Mouse (Mus musculus): ENCODE results near the gene Zscan10.

The Zscan10 gene

GRCm38 (mm10) chr17:23600641-23601622 is at the start of gene Zscan10:
Gene Zscan10 (plus strand): TSS chr17:23600856.
- in situ Hi-C loops (cut with MboI), result loop anchor here (5.0 kb wide), 1 partner anchor 34 kb away; no protein-coding TSS in a partner anchor

- in situ Hi-C loops (cut with MboI), result loop anchor here (25.0 kb wide), 1 partner anchor 689 kb away; the partner anchor contains the start of gene Zfp945
Observed at GRCm38 (mm10) chr17:23550856-23551255, 49.8 kb upstream of the Zscan10 start.

- in situ Hi-C loops (cut with MboI), result loop anchor here (25.0 kb wide), 1 partner anchor 689 kb away; the partner anchor contains the start of gene Zfp945
Observed at GRCm38 (mm10) chr17:23551416-23551815, 49.2 kb upstream of the Zscan10 start.

GRCm38 (mm10) chr17:23551963-23552362 is 48.7 kb upstream of the Zscan10 start:
- in situ Hi-C loops (cut with MboI), result loop anchor here (25.0 kb wide), 1 partner anchor 690 kb away; the partner anchor contains the start of gene Zfp945

- in situ Hi-C loops (cut with MboI), result loop anchor here (25.0 kb wide), 1 partner anchor 691 kb away; the partner anchor contains the start of gene Zfp945
Observed at GRCm38 (mm10) chr17:23552896-23553633, 47.6 kb upstream of the Zscan10 start.

GRCm38 (mm10) chr17:23553634-23554120 is 47.0 kb upstream of the Zscan10 start:
- in situ Hi-C loops (cut with MboI), result loop anchor here (25.0 kb wide), 1 partner anchor 691 kb away; the partner anchor contains the start of gene Zfp945

GRCm38 (mm10) chr17:23554321-23554720 is 46.3 kb upstream of the Zscan10 start:
- in situ Hi-C loops (cut with MboI), result loop anchor here (25.0 kb wide), 1 partner anchor 692 kb away; the partner anchor contains the start of gene Zfp945

GRCm38 (mm10) chr17:23555243-23555916 is 45.3 kb upstream of the Zscan10 start:
- in situ Hi-C loops (cut with MboI), result loop anchor here (25.0 kb wide), 1 partner anchor 693 kb away; the partner anchor contains the start of gene Zfp945

- in situ Hi-C loops (cut with MboI), result loop anchor here (25.0 kb wide), 1 partner anchor 697 kb away; the partner anchor contains the start of gene Zfp945
Observed at GRCm38 (mm10) chr17:23559767-23560166, 40.9 kb upstream of the Zscan10 start.

GRCm38 (mm10) chr17:23563595-23564367 is 36.9 kb upstream of the Zscan10 start, which contains the start of gene Zfp213:
Gene Zfp213 (minus strand): TSS chr17:23564238.
- in situ Hi-C loops (cut with MboI), result loop anchor here (25.0 kb wide), 1 partner anchor 701 kb away; the partner anchor contains the start of gene Zfp945

GRCm38 (mm10) chr17:23564368-23564715 is 36.3 kb upstream of the Zscan10 start:
- in situ Hi-C loops (cut with MboI), result loop anchor here (25.0 kb wide), 1 partner anchor 702 kb away; the partner anchor contains the start of gene Zfp945

GRCm38 (mm10) chr17:23566787-23567186 is 33.9 kb upstream of the Zscan10 start:
- in situ Hi-C loops (cut with MboI), result loop anchor here (5.0 to 25.0 kb wide), 2 partner anchors 36 to 704 kb away; partner anchors contain the start of genes Zfp945 and Zscan10

- in situ Hi-C loops (cut with MboI), result loop anchor here (5.0 to 25.0 kb wide), 2 partner anchors 34 to 706 kb away; partner anchors contain the start of genes Zfp945 and Zscan10
Observed at GRCm38 (mm10) chr17:23568370-23568769, 32.3 kb upstream of the Zscan10 start.

- in situ Hi-C loops (cut with MboI), result loop anchor here (25.0 kb wide), 1 partner anchor 708 kb away; the partner anchor contains the start of gene Zfp945
Observed at GRCm38 (mm10) chr17:23570017-23570416, 30.6 kb upstream of the Zscan10 start.

- in situ Hi-C loops (cut with MboI), result loop anchor here (25.0 kb wide), 1 partner anchor 709 kb away; the partner anchor contains the start of gene Zfp945
Observed at GRCm38 (mm10) chr17:23571084-23571483, 29.6 kb upstream of the Zscan10 start.

GRCm38 (mm10) chr17:23572059-23572458 is 28.6 kb upstream of the Zscan10 start:
- in situ Hi-C loops (cut with MboI), result loop anchor here (25.0 kb wide), 1 partner anchor 710 kb away; the partner anchor contains the start of gene Zfp945

GRCm38 (mm10) chr17:23574130-23574529 is 26.5 kb upstream of the Zscan10 start:
- in situ Hi-C loops (cut with MboI), result loop anchor here (25.0 kb wide), 1 partner anchor 712 kb away; the partner anchor contains the start of gene Zfp945

- in situ Hi-C loops (cut with MboI), result no loop called here
Observed at GRCm38 (mm10) chr17:23575951-23576552, 24.6 kb upstream of the Zscan10 start.

GRCm38 (mm10) chr17:23584786-23585185 is 15.9 kb upstream of the Zscan10 start:
- in situ Hi-C loops (cut with MboI), result no loop called here

All from mature B cell (primary cell).